Mouse (Mus musculus) CD4-positive naive resting alpha-beta T cell, adult 76 days (primary cell): ENCODE results near the gene Prmt6. TPM values are rescaled to one million over a fixed set of nuclear protein-coding genes. Genes with fewer than 3 reads are reported as not detected.

Experiments
- total RNA-seq: library from RNA; stranded (reverse); gene quantifications from one replicate; pipeline ENCODE4 v1.2.4, GENCODE M21; 2023

Prmt6 gene
- total RNA-seq = 14.8 TPM

DNA sequence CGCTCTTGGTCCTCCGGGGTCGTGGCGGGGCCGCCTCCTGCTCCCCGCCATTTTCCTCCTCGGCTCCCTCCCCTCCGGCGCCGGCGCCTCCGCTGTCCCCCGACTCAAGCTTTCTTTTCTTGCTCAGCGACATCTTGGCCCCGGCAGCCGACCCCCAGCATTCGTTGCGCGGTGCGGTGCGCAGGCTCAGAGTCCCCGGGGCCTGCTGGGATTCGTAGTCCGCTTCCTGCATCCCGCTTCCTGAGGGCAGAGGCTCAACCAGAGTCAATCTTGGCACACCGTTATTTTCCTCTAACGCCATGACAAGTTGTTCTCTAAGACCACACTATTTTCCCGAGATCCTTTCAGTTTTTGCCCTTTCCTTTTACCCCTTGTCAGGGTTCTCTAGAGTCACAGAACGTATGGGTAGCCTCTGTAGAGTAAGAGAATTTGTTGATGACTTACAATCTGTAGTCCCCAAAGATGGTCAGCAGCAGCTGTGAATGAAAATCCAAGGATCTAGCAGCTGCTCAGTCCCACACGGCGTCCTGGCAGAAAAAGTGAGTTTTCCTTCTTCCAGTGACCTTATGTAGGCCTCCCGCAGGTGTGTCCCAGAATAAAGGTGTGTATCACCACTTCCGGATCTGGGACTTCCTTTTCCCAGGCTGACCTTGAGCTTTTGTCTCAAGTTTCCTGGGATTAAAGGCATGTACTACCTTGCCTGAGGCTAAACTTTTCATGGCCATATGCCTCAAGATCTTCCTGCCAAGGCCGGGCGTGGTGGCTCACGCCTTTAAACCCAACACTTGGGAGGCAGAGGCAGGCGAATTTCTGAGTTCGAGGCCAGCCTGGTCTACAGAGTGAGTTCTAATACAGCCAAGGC lies at the start of gene Prmt6:
TSS of gene Prmt6 (minus strand) at position 160 of the 862 bp plus-strand sequence.

Other genes starting within 250 kb of the Prmt6 start
- gene Ntng1, start 107.0 kb downstream of the Prmt6 start, total RNA-seq = not detected